Mouse (Mus musculus) liver, embryonic 14.5 days (tissue): ENCODE measurements at regions not wholly inside any gene's neighbourhood (a gene's known extent, or its start where the extent isn't known, plus 50 kb on each side); places are given as distances from the start of the nearest gene placed in this dataset.

Experiments
- CTCF ChIP-seq: IDR thresholded peaks from 2 replicates; pipeline ENCODE4 v1.5.1; 2016; ENCODE audit warnings: antibody characterized with exemption, low read depth, control low read depth
- EP300 ChIP-seq: IDR thresholded peaks from 2 replicates; pipeline ENCODE4 v1.6.1; 2016; ENCODE audit warnings: antibody characterized with exemption, low read depth

- TF ChIP-seq EP300 (no peak), CTCF (no peak)
Observed at GRCm38 (mm10) chr8:80325132-80325531, 168.4 kb upstream of the Gypa start.
